Mouse (Mus musculus) hindbrain, postnatal 0 days (tissue): Measurements from ENCODE around the gene Tspan9. TPM values are rescaled to one million over a fixed set of nuclear protein-coding genes. Genes with fewer than 3 reads are reported as not detected.

Experiments used
- ATAC-seq: fragments of 200-750 bp; cut with Nextera tagmentation; 2 replicates; pipeline ENCODE4 v1.8.0; 2017; ENCODE audit warnings: mild to moderate bottlenecking, moderate TSS enrichment, moderate library complexity
- DNase-seq: peaks from one replicate; pipeline ENCODE4 v3.0.0-alpha.2; 2015; ENCODE audit warnings: low spot score
- H3K27ac ChIP-seq: fragments of 300-500 bp; sonication (generic); 2 replicates; pipeline ENCODE4 v1.5.1; 2014; ENCODE audit warnings: mild to moderate bottlenecking
- H3K27me3 ChIP-seq: fragments of 300-500 bp; sonication (generic); 2 replicates; pipeline ENCODE4 v1.6.1; 2014; ENCODE audit warnings: low read length, mixed read lengths; ENCODE audit not compliant: insufficient read depth
- H3K36me3 ChIP-seq: fragments of 300-500 bp; sonication (generic); 2 replicates; pipeline ENCODE4 v1.6.1; 2014; ENCODE audit warnings: low read length, mixed read lengths; ENCODE audit not compliant: insufficient read depth
- H3K4me1 ChIP-seq: fragments of 300-500 bp; sonication (generic); 2 replicates; pipeline ENCODE4 v1.6.1; 2014; ENCODE audit warnings: antibody characterized with exemption, low read length, mixed read lengths; ENCODE audit not compliant: insufficient read depth
- H3K4me2 ChIP-seq: fragments of 300-500 bp; sonication (generic); 2 replicates; pipeline ENCODE4 v1.6.1; 2014; ENCODE audit warnings: low read depth, mild to moderate bottlenecking, low read length, moderate library complexity, mixed read lengths
- H3K4me3 ChIP-seq: fragments of 300-500 bp; sonication (generic); 2 replicates; pipeline ENCODE4 v1.5.1; 2014; ENCODE audit warnings: low read length
- H3K9ac ChIP-seq: fragments of 300-500 bp; sonication (generic); replicated peaks from 2 replicates; pipeline ENCODE4 v1.6.1; 2014; ENCODE audit warnings: mild to moderate bottlenecking, low read length, moderate library complexity, mixed read lengths
- H3K9me3 ChIP-seq: fragments of 300-500 bp; sonication (generic); 2 replicates; pipeline ENCODE4 v1.6.1; 2016; ENCODE audit warnings: low read length, mixed read lengths
- CTCF ChIP-seq: IDR thresholded peaks from 2 replicates; pipeline ENCODE4 v1.5.1; 2016; ENCODE audit warnings: antibody characterized with exemption, control low read depth, low read depth
- WGBS: fragments of 180-500 bp; shearing (Covaris S2); extraction: QIAGEN DNeasy Blood & Tissue Kit; methylation state at CpG from one replicate; pipeline ENCODE4 v1.1.7; 2014; 5-methylcytosine and 5-hydroxymethylcytosine counted together
- polyA plus RNA-seq: library from polyadenylated mRNA; unstranded; fragments of >200 nt; fragmentation: Nextera tagmentation; extraction: Ambion mirVana; gene quantifications from 2 replicates; pipeline ENCODE4 v1.2.1, GENCODE M21; 2015
- total RNA-seq: library from RNA; depleted of rRNA; stranded (reverse); fragments of >200 nt; gene quantifications from 2 replicates; pipeline ENCODE4 v1.2.3, GENCODE M21; 2014

Gene Tspan9
- total and polyA plus RNA-seq, 2 experiments from 2014 or later = 70.1 to 177 TPM

GRCm38 (mm10) chr6:127956172-127956571, 187.2 kb downstream of the Tspan9 start:
- DNase-seq (no peak), ATAC-seq (no peak)
- H3K27ac ChIP-seq = no peak overlapping the region
- no peak overlapping the region for H3K4me3 ChIP-seq
- no peaks in the 10 kb centered on the region for H3K9me3 ChIP-seq
- H3K4me2 ChIP-seq = no peak overlapping the region
- H3K36me3 ChIP-seq = no peaks in the 10 kb centered on the region
- TF ChIP-seq CTCF = no peak
- WGBS = 89% methylated on average over 5 of the region's 5 CpGs
- no peaks in the 10 kb centered on the region for H3K4me1 ChIP-seq
- no peak overlapping the region for H3K9ac ChIP-seq
- H3K27me3 ChIP-seq = no peaks in the 10 kb centered on the region

- no peak for TF ChIP-seq CTCF
- H3K4me3 ChIP-seq = no peak overlapping the region
- 61% methylated on average over 4 of the region's 4 CpGs for WGBS
- no peaks in the 10 kb centered on the region for H3K36me3 ChIP-seq
- no peak for DNase-seq
- H3K4me2 ChIP-seq = no peak overlapping the region
- H3K9me3 ChIP-seq = no peaks in the 10 kb centered on the region
- H3K27me3 ChIP-seq = no peaks in the 10 kb centered on the region
- H3K4me1 ChIP-seq = no peaks in the 10 kb centered on the region
- H3K27ac ChIP-seq = no peak overlapping the region
- no peak overlapping the region for H3K9ac ChIP-seq
- ATAC-seq = no peak
Observed at GRCm38 (mm10) chr6:127953071-127953470, 190.3 kb downstream of the Tspan9 start.

GRCm38 (mm10) chr6:127949885-127950284, 193.5 kb downstream of the Tspan9 start:
- H3K4me3 ChIP-seq = no peak overlapping the region
- 80% methylated on average over 7 of the region's 7 CpGs for WGBS
- H3K4me1 ChIP-seq = no peaks in the 10 kb centered on the region
- no peak for TF ChIP-seq CTCF
- no peaks in the 10 kb centered on the region for H3K9me3 ChIP-seq
- ATAC-seq (no peak), DNase-seq (no peak)
- H3K36me3 ChIP-seq = no peaks in the 10 kb centered on the region
- no peak overlapping the region for H3K9ac ChIP-seq
- H3K27me3 ChIP-seq = no peaks in the 10 kb centered on the region
- H3K4me2 ChIP-seq = no peak overlapping the region
- H3K27ac ChIP-seq = no peak overlapping the region

GRCm38 (mm10) chr6:127948656-127949055, 194.7 kb downstream of the Tspan9 start:
- no peaks in the 10 kb centered on the region for H3K27me3 ChIP-seq
- no peak for ATAC-seq
- no peak overlapping the region for H3K27ac ChIP-seq
- no peak overlapping the region for H3K9ac ChIP-seq
- H3K4me3 ChIP-seq = no peak overlapping the region
- WGBS = 82% methylated on average over 9 of the region's 9 CpGs
- H3K9me3 ChIP-seq = no peaks in the 10 kb centered on the region
- H3K4me2 ChIP-seq = no peak overlapping the region
- no peak for DNase-seq
- H3K4me1 ChIP-seq = no peaks in the 10 kb centered on the region
- no peaks in the 10 kb centered on the region for H3K36me3 ChIP-seq
- no peak for TF ChIP-seq CTCF

DNA sequence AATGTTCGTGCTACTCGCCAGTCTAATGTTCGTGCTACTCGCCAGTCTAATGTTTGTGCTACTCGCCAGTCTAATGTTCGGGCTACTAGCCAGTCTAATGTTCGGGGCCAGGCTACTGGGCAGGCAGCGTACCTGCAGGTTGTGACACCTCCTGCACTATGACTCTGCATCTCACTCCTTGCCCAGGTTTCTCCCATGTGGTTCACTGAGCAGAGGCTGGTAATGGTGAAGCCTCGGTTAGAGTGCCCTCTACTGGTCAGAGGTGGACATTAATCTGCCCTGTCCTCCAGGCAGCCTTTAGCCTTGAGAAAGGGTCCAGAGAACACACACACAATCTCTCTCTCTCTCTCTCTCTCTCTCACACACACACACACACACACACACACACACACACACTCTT, 197.7 kb downstream of the Tspan9 start:
- Histone ChIP-seq H3K4me2 (no peak overlapping the region), H3K4me3 (no peak overlapping the region), H3K36me3 (no peaks in the 10 kb centered on the region), H3K27ac (no peak overlapping the region), H3K4me1 (no peaks in the 10 kb centered on the region), H3K27me3 (no peaks in the 10 kb centered on the region), H3K9ac (no peak overlapping the region), H3K9me3 (no peaks in the 10 kb centered on the region)
- DNase-seq (peak; percentile 89), ATAC-seq (peak; percentile 86)
- peak; percentile 95 for TF ChIP-seq CTCF
- 54% methylated on average over 9 of the region's 9 CpGs for WGBS

DNA sequence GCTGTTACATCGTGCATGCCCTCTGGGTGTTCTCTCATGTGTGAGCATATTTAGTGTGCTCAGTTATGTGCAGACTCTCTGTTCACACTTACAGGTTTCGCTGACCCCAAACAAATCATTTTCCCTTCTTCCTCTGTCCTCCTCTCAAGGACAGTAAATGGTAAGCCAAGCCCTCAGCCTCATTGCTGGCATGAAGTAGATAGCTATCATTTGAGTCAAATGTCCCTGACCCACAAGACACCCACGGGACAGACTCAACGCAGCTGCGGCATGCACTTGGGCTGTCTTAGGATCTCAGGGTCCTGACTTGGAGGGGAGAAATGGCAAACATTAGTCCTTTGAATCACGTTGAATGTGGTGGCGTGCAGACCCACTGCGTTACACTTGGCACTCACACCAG, 201.0 kb downstream of the Tspan9 start:
- no peaks in the 10 kb centered on the region for H3K9me3 ChIP-seq
- DNase-seq = no peak
- H3K4me3 ChIP-seq = no peak overlapping the region
- H3K27me3 ChIP-seq = no peaks in the 10 kb centered on the region
- WGBS = 87% methylated on average over 8 of the region's 8 CpGs
- H3K4me2 ChIP-seq = no peak overlapping the region
- ATAC-seq = no peak
- no peaks in the 10 kb centered on the region for H3K36me3 ChIP-seq
- no peak overlapping the region for H3K27ac ChIP-seq
- H3K4me1 ChIP-seq = no peaks in the 10 kb centered on the region
- TF ChIP-seq CTCF = no peak
- H3K9ac ChIP-seq = no peak overlapping the region

GRCm38 (mm10) chr6:127935105-127935504, 208.3 kb downstream of the Tspan9 start:
- 77% methylated on average over 3 of the region's 3 CpGs for WGBS
- H3K4me2 ChIP-seq = no peak overlapping the region
- no peak for ATAC-seq

More at GRCm38 (mm10) chr6:127935105-127935504, 208.3 kb downstream of the Tspan9 start:
- H3K4me1 ChIP-seq = peaks cover 6% of the 10 kb centered on the region; the same call in 1 of the 2 replicates
- no peaks in the 10 kb centered on the region for H3K9me3 ChIP-seq
- no peak for TF ChIP-seq CTCF
- H3K4me3 ChIP-seq = no peak overlapping the region
- no peak for DNase-seq
- no peaks in the 10 kb centered on the region for H3K36me3 ChIP-seq
- no peak overlapping the region for H3K27ac ChIP-seq
- H3K27me3 ChIP-seq = no peaks in the 10 kb centered on the region
- H3K9ac ChIP-seq = no peak overlapping the region
